14 mouse cellular contexts compared by ENCODE assay signal in the genomic region with DNA sequence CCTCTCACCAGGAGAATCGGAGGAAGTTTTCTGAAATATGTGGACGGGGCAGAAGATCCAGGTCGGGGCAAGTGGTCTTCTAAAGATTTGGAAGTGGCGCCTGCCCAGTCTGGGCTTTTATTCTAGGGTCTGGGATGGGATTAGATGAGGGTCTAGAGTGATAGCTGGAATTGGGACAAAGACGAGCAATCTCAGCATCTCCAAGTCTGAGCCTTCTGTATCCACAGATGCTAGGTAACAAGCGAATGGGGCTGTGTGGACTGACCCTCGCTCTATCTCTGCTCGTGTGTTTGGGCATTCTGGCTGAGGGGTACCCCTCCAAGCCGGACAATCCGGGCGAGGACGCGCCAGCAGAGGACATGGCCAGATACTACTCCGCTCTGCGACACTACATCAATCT. TPM values are rescaled to one million over a fixed set of nuclear protein-coding genes. Genes with fewer than 3 reads are reported as not detected.
DNase-seq lines count a peak whose midpoint lies in the region; ATAC-seq lines count a peak whose summit lies in the region.
"Had no signal": no experiment of that assay in that cellular context is flagged by ENCODE, and none has a peak within 500 bp of the region (broad histone marks: within the 10 kb centered on the region; RNA-seq: fewer than 3 reads in every experiment).

No protein-coding gene starts in this region.

- no peak overlapping the region for H3K9ac ChIP-seq in midbrain, embryonic 12.5 days (replicated peaks)
- H3K9ac ChIP-seq: liver, embryonic 13.5 days had no signal

- DNase-seq in heart, embryonic 10.5 days (ENCODE audit: low spot score): no peak
- DNase-seq in heart, adult 18-20 months: no peak
- DNase-seq in lung, postnatal 4 days: no peak
- no peak for DNase-seq in urinary bladder, adult 2 months (ENCODE audit: low spot score)
- no peak for DNase-seq in layer of hippocampus, postnatal 14 days (ENCODE audit: low spot score in 2 of 2)
- DNase-seq: B cell, adult 2 months; gastrocnemius, postnatal 25 days; liver, embryonic 13.5 days had no signal

- no peak overlapping the region; the same call in 1 of the 2 replicates for H3K4me2 ChIP-seq in midbrain, embryonic 12.5 days (replicated peaks)

- H3K4me3 ChIP-seq in heart, embryonic 10.5 days: peak overlapping the region; percentile 67; the same call in 1 of the 2 replicates
- peak overlapping the region; percentile 86 for H3K4me3 ChIP-seq in megakaryocyte, embryonic 14.5 days (replicated peaks)
- H3K4me3 ChIP-seq in midbrain, embryonic 12.5 days: 0 out of 2 replicates have a peak overlapping the region, but pooled peaks have one; percentile 43

- no peaks in the 10 kb centered on the region for H3K9me3 ChIP-seq in heart, embryonic 10.5 days
- no peaks in the 10 kb centered on the region for H3K9me3 ChIP-seq in megakaryocyte, embryonic 14.5 days
- H3K9me3 ChIP-seq in midbrain, embryonic 12.5 days: no peaks in the 10 kb centered on the region
- H3K9me3 ChIP-seq: liver, embryonic 13.5 days had no signal

- H3K36me3 ChIP-seq in heart, embryonic 10.5 days: no peaks in the 10 kb centered on the region
- H3K36me3 ChIP-seq in megakaryocyte, embryonic 14.5 days (replicated peaks; ENCODE audit: low read length): no peaks in the 10 kb centered on the region
- no peaks in the 10 kb centered on the region for H3K36me3 ChIP-seq in midbrain, embryonic 12.5 days
- H3K36me3 ChIP-seq: liver, embryonic 13.5 days had no signal

- WGBS in heart, embryonic 10.5 days: 9% methylated on average over 15 of the region's 15 CpGs
- 10% methylated on average over 15 of the region's 15 CpGs for WGBS in midbrain, embryonic 12.5 days

- H3K4me1 ChIP-seq in heart, embryonic 10.5 days: peaks cover 14% of the 10 kb centered on the region
- peaks cover 44% of the 10 kb centered on the region for H3K4me1 ChIP-seq in megakaryocyte, embryonic 14.5 days
- H3K4me1 ChIP-seq in midbrain, embryonic 12.5 days: peaks cover 14% of the 10 kb centered on the region

- H3K27me3 ChIP-seq in heart, embryonic 10.5 days (ENCODE audit: insufficient read depth, poor library complexity, severe bottlenecking): peaks cover 88% of the 10 kb centered on the region
- peaks cover 72% of the 10 kb centered on the region for H3K27me3 ChIP-seq in megakaryocyte, embryonic 14.5 days (replicated peaks)
- H3K27me3 ChIP-seq in midbrain, embryonic 12.5 days: peaks cover 57% of the 10 kb centered on the region

- no peak for ATAC-seq in megakaryocyte, adult 5-6 weeks (ENCODE audit: poor library complexity, severe bottlenecking)
- no peak for ATAC-seq in midbrain, embryonic 12.5 days (ENCODE audit: low FRiP score, low read depth)
- ATAC-seq: intestine, postnatal 0 days had no signal

- no peak overlapping the region for H3K27ac ChIP-seq in heart, embryonic 10.5 days
- no peak overlapping the region for H3K27ac ChIP-seq in midbrain, embryonic 12.5 days (replicated peaks)
- H3K27ac ChIP-seq: liver, embryonic 13.5 days had no signal

RNA-seq across cellular contexts. Expression of a gene that starts 0.9 kb away (rescaled TPM):
- 0.43 and 0.92 TPM in 2 replicates for polyA plus RNA-seq in heart, embryonic 10.5 days (2016; fragmentation: Nextera tagmentation; extraction: Ambion mirVana)
- total RNA-seq in heart, adult 18-20 months (2021): not detected
- 1,630 and 2,601 TPM in 2 replicates for polyA plus RNA-seq in megakaryocyte, embryonic 14.5 days (2012; ENCODE audit: insufficient read depth, low replicate concordance)
- total RNA-seq in megakaryocyte, adult 5-6 weeks (2015): not detected in 2 replicates
- total RNA-seq in megakaryocyte, adult 5-6 weeks (2017): not detected in 2 replicates
- polyA plus RNA-seq in midbrain, embryonic 12.5 days (2016; fragmentation: Nextera tagmentation; extraction: Ambion mirVana): 14.6 and 19.5 TPM in 2 replicates
- polyA plus RNA-seq in urinary bladder, adult 2 months (2012; rRNA removed): 4.3 and 4.4 TPM in 2 replicates
- total RNA-seq in layer of hippocampus, postnatal 14 days (2021): 100 to 1,000 TPM in 1 of 2 experiments, 10 to 100 TPM in 1; 77.2 to 104 TPM
- total RNA-seq: gastrocnemius, postnatal 25 days; megakaryocyte progenitor cell, adult 5-6 weeks; MEL had no signal

Comparison
In these comparisons a context has a peak if more than half of its experiments do, and no peak if none do; other contexts are left out.
1. RNA of a gene that starts 0.9 kb away (polyA plus RNA-seq): 1,630 to 2,601 TPM in megakaryocyte, embryonic 14.5 days; 14.6 to 19.5 TPM in midbrain, embryonic 12.5 days, 4.3 to 4.4 TPM in urinary bladder, adult 2 months and 0.43 to 0.92 TPM in heart, embryonic 10.5 days; every median in the first group is over 10 times any median in the second.
2. Peak in every context shown above with its lines, with median percentiles within 50 percentile points of each other: H3K4me3 ChIP-seq.